Mouse (Mus musculus) left cerebral cortex, adult 2 months (tissue): ENCODE data around the gene Arnt2. TPM values are rescaled to one million over a fixed set of nuclear protein-coding genes. Genes with fewer than 3 reads are reported as not detected.

Experiments used
- DNase-seq, 2 experiments: peaks; one replicate each; pipeline ENCODE4 v3.0.0; 2021 to 2022; ENCODE audit warnings: low spot score in 2 of 2, mixed read lengths in 1 of 2; ENCODE audit errors: extremely low spot score in 1 of 2
- H3K27ac ChIP-seq: fragments of 200-600 bp; 2 replicates; pipeline ENCODE4 v1.8.1; 2022
- H3K4me3 ChIP-seq: fragments of 200-600 bp; 2 replicates; pipeline ENCODE4 v1.8.1; 2022
- CTCF ChIP-seq: fragments of 200-600 bp; IDR thresholded peaks from 2 replicates; pipeline ENCODE4 v1.8.1; 2022; ENCODE audit warnings: antibody characterized with exemption, mild to moderate bottlenecking, moderate library complexity
- intact Hi-C: fragments of 180-260 bp; cut with DNase I; formaldehyde crosslinking; loops from one replicate; pipeline ENCODE4 v1.15.1; 2025
- total RNA-seq, 2 experiments: library from RNA; stranded (reverse); gene quantifications; 2 replicates each; pipeline ENCODE4 v1.2.3; 2021

The Arnt2 gene
- total RNA-seq, 2 experiments from 2014 or later, result 253 to 266 TPM

GRCm38 (mm10) chr7:84275312-84275711, 134.7 kb downstream of the Arnt2 start:
- H3K27ac ChIP-seq, result no peak overlapping the region; the same call in 1 of the 2 replicates
- no peak for DNase-seq
- no peak overlapping the region for H3K4me3 ChIP-seq
- intact Hi-C loops, result no loop called here
- no peak for TF ChIP-seq CTCF

DNA sequence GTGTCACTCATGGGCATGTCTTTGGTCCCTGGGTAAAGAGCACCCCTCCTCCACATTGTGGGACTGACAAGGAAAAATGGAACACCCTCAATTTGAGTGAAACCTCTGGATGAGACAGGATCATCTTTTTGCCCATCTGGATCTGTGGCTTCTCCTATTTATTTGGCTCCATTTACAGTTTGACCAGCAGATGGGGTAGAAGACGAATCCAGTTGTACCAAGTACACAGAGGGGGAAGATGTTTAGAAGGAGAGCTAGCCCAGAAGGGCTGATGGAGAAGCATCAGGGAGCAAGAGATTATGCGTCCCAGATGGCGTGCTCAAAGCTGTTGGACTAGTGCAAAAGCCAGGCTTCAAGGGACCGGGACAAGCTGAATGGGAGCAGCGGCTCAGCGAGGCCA, 136.0 kb downstream of the Arnt2 start:
- DNase-seq, result no peak
- intact Hi-C loops, result loop anchor here (2.0 to 5.0 kb wide), 3 partner anchors 83 to 382 kb away; no protein-coding TSS in a partner anchor
- peak; percentile 12 for TF ChIP-seq CTCF
- Histone ChIP-seq H3K4me3 (no peak overlapping the region), H3K27ac (no peak overlapping the region; the same call in 1 of the 2 replicates)

DNA sequence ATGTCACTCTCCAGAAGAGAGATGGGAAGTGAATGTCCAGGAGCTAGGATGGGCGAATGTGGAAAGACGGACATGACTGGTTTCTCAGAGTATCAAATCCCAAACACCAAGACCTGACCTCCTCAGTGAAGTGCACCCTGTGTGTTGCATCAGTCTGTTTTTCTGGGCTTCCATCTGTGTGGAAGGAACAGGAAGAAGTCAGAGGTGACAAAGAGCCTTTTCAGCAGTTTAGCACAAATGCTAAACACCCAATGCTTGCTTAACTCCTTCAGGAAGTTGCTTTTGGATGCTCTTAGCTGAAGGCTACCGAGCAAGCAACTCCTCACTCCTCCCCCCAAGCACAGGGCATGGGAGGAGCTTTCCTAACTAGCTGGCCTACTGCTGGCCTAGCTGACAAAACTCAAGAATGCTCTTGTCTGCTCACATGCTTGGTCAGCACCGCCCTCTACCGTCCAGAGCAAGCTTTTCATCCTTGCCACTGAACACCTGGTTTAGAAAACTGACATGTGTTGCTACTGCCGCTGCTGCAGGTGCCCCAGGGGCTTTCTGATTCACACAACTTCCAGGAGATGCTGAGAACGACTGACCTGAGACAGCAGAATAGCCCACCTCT, 137.7 kb downstream of the Arnt2 start:
- Histone ChIP-seq H3K4me3 (no peak overlapping the region), H3K27ac (no peak overlapping the region)
- peak; percentile 71 to 74 for DNase-seq
- TF ChIP-seq CTCF, result peak; percentile 93
- intact Hi-C loops, result loop anchor here (1.0 to 5.0 kb wide), 4 partner anchors 84 to 380 kb away; partner anchors contain the start of gene Cemip

- TF ChIP-seq CTCF, result no peak
- no peak overlapping the region for H3K27ac ChIP-seq
- intact Hi-C loops, result loop anchor here (5.0 kb wide), 2 partner anchors 359 to 379 kb away; no protein-coding TSS in a partner anchor
- no peak for DNase-seq
- no peak overlapping the region for H3K4me3 ChIP-seq
Measured at GRCm38 (mm10) chr7:84271429-84271828, 138.5 kb downstream of the Arnt2 start.

DNA sequence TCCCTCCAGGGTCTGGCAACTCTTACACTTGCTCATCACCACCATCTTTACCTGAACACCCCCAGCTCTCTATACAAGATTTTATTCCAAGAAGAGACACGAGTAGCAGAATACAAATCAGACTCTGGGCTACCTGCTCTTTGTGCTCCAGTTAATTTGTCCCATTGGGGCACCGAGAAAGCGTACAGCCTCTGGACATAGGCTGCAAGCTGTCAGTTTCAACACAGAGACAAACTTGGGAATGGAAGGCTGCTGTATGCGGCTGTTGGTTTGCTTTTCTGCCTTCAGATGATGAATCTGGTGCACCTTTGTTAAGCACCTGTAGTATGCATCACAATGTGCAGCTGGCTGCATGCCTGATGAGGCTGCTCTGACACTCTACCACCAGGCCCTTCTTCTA, 146.5 kb downstream of the Arnt2 start:
- Histone ChIP-seq H3K4me3 (no peak overlapping the region), H3K27ac (no peak overlapping the region)
- intact Hi-C loops, result no loop called here
- no peak for DNase-seq
- TF ChIP-seq CTCF, result no peak

GRCm38 (mm10) chr7:84261341-84261740, 148.6 kb downstream of the Arnt2 start:
- intact Hi-C loops, result no loop called here

DNA sequence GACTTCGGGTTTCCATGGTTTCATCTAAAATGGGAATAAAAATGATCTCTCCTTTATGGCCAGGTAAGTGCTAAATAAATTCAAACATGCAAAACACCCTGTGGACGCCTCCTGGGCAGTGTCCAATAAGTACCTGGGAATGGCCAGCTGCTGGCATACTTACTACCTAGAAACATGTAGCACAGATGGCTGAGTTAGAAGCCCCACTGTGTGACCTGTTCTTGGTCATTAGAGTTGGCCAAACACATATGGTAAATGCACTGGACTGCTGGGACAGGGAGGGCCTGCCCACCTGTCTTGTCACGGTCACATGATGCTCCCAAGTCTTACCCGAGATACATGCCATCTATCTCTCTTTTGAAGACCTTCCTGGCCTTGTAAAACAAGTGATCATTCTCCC, 149.6 kb downstream of the Arnt2 start:
- H3K27ac ChIP-seq, result no peak overlapping the region
- no peak for TF ChIP-seq CTCF
- no peak for DNase-seq
- intact Hi-C loops, result no loop called here
- no peak overlapping the region for H3K4me3 ChIP-seq

More at GRCm38 (mm10) chr7:84261341-84261740, 148.6 kb downstream of the Arnt2 start:
- DNase-seq, result no peak
- no peak for TF ChIP-seq CTCF
- H3K27ac ChIP-seq, result no peak overlapping the region
- H3K4me3 ChIP-seq, result no peak overlapping the region

GRCm38 (mm10) chr7:84259309-84259985, 150.5 kb downstream of the Arnt2 start:
- intact Hi-C loops, result no loop called here
- Histone ChIP-seq H3K27ac (no peak overlapping the region), H3K4me3 (no peak overlapping the region)
- no peak for TF ChIP-seq CTCF
- DNase-seq, result no peak

DNA sequence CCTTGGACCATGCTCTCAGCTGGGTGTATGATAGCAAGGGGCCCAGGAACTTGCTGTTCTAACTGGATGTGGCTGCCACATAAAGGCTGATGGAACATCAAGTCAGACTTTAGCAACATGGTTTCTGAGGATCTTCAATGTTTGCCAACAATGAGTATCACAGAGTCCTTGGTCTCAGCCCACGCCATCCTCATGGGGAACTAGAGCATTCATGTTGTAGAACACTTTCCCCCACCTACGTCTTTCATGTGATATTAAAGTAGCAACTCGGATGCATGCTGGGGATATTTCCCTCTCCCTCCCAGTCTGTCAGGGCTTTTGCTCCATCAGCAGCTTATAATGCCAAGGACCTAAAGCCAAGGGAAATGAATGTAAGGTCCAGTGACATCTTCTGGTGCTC, 153.3 kb downstream of the Arnt2 start:
- DNase-seq, result no peak
- intact Hi-C loops, result no loop called here
- Histone ChIP-seq H3K27ac (no peak overlapping the region), H3K4me3 (no peak overlapping the region)
- no peak for TF ChIP-seq CTCF

DNA sequence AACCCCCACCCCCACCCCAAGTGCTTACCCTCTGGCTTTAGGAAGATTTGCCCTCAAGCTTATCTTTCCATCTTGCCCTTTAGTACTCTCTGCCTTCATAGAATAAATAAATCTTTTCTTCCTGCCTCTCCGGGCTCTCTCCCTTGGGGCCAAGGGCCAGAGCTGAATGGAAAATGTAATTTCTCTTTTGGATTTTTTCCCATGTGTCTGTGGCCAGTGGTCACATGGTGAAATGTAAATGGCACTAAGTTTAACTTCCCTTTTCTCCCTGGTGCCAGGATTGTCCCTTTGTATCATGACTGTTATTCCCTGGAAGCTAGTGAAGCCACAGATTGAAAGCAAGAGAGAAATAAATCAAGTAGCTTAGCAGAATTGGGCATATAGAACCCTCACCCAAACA, 153.7 kb downstream of the Arnt2 start:
- H3K4me3 ChIP-seq, result no peak overlapping the region
- intact Hi-C loops, result no loop called here
- H3K27ac ChIP-seq, result no peak overlapping the region
- no peak for TF ChIP-seq CTCF
- DNase-seq, result no peak

DNA sequence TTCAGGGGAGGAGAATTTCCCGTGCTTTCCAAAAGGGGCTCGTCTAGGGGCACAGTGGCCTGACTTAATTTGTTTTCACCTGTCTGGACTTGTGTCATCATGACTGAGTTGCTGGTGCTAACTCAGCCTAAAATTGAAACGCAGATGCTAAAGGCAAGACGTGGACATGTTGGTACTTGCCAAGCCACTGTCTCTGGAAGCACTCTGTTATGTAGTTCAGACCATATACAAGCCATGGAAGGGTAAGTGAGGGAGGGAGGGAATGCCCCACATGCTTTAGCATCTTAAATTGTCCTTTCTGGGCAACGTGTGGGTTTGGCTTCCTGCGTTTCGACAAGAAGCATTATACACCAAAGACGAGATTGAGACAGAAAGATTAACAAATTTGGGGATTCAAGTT, 155.1 kb downstream of the Arnt2 start:
- intact Hi-C loops, result no loop called here

GRCm38 (mm10) chr7:84254311-84254710, 155.7 kb downstream of the Arnt2 start:
- Histone ChIP-seq H3K4me3 (no peak overlapping the region), H3K27ac (no peak overlapping the region)
- no peak for DNase-seq
- intact Hi-C loops, result no loop called here
- TF ChIP-seq CTCF, result no peak

More for the DNA sequence above, 155.1 kb downstream of the Arnt2 start:
- no peak overlapping the region for H3K4me3 ChIP-seq
- no peak overlapping the region for H3K27ac ChIP-seq
- no peak for DNase-seq
- TF ChIP-seq CTCF, result no peak

- DNase-seq, result no peak
- H3K4me3 ChIP-seq, result no peak overlapping the region
- H3K27ac ChIP-seq, result no peak overlapping the region
- intact Hi-C loops, result no loop called here
- TF ChIP-seq CTCF, result no peak
Measured at GRCm38 (mm10) chr7:84251667-84252066, 158.3 kb downstream of the Arnt2 start.
